Mouse (Mus musculus): ENCODE results near the gene Rrp7a. TPM values are rescaled to one million over a fixed set of nuclear protein-coding genes. Genes with fewer than 3 reads are reported as not detected.

Rrp7a gene
- polyA plus RNA-seq, 1 experiment from 2014 or later, result 72.7 TPM

DNA sequence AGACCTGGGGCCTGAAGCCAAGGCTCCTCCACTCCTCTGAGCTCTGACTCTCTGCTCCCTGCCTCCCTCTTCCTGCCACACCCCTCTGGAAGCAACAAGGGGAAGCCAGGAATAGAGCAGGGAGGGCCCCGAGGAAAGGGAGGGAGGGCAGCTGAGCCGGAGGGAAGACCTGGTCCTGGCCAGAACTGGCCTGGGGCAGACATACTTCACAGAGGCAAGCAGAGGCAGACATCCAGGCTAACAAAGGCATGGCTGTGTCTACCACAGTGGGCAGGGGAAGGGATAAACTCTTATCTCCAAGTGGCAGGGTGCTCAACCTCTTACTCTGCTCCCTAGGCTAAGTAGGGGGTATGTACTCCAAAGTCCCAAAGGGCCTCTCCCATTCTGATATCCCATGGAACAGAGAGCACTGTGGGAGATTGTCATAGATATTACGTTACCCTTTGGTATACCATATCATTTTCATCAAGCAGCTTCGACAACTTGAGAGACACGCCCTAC is 42.4 kb upstream of the Rrp7a start:
- Histone ChIP-seq H3K27ac (no peak overlapping the region), H3K9ac (no peak overlapping the region), H3K4me3 (no peak overlapping the region), H3K9me3 (no peaks in the 10 kb centered on the region), H3K4me2 (no peak overlapping the region), H3K27me3 (no peaks in the 10 kb centered on the region), H3K36me3 (peaks cover 44% of the 10 kb centered on the region), H3K4me1 (replicated peaks) (peaks cover 37% of the 10 kb centered on the region)
- no peak for ATAC-seq (ENCODE audit: low FRiP score)
- 71% methylated on average over 4 of the region's 5 CpGs for WGBS

DNA sequence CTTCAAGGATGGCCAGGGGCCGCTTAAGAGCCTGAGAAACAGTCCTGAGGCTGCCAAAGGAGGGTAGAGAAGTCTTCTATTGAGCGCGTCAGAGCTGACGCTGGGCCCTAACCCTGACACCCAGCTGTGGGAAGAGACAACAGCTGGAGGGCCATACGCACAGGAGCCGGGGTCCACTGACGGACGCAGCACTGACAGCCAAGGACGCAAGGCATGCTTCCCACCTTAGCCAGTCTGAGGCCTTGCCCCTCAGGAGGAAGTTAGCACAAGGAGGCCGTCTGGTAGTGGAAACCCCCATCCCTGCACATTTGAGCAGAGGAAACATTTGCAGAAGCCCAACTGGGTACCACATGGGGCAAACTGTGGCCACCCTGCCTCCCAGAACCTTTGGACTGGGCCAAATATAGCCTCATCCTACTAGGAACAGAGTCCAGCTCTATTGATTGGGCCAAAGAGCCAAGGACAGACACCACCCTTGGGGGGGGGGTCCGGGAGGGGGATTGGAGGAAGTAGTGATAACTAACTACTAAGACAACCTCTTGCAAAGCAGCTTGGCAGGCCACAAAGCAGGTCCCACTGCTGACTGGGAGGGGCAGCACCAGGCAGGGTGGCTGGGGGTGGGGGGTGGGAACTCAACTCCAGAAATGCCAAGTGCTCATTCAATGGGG is 40.4 kb upstream of the Rrp7a start:
- peaks cover 24% of the 10 kb centered on the region for H3K4me1 ChIP-seq (replicated peaks)
- H3K9ac ChIP-seq, result no peak overlapping the region
- no peaks in the 10 kb centered on the region for H3K9me3 ChIP-seq
- no peak overlapping the region for H3K4me3 ChIP-seq
- H3K36me3 ChIP-seq, result peaks cover 65% of the 10 kb centered on the region
- H3K27me3 ChIP-seq, result no peaks in the 10 kb centered on the region
- no peak overlapping the region for H3K4me2 ChIP-seq
- H3K27ac ChIP-seq, result no peak overlapping the region
- WGBS, result 87% methylated on average over 11 of the region's 11 CpGs
- no peak for ATAC-seq (ENCODE audit: low FRiP score)

DNA sequence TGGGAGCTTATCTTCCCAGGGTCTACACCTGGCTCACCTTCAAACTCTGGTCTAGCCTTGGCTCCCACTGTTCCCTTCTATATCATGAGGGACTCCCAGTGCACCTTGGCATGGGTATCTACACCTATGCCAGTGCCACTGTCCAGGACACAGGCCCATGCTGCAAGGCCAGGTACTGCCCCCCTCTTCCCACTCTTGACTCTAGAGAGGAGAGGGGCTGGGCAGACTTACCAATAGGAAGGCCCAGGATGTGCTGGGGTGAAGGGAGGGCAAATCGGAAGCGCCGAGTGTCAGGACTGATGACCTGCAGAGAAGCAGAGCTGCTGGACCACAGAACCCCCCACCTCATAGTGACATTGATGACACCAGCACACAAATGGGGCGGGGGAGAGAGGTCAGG is 39.4 kb upstream of the Rrp7a start:
- Histone ChIP-seq H3K4me2 (no peak overlapping the region), H3K27me3 (no peaks in the 10 kb centered on the region), H3K27ac (no peak overlapping the region), H3K9ac (0 out of 2 replicates have a peak overlapping the region, but pooled peaks have one; percentile 24), H3K9me3 (0 out of 2 replicates have a peak, but pooled peaks cover 3% of the 10 kb centered on the region), H3K36me3 (peaks cover 71% of the 10 kb centered on the region), H3K4me3 (no peak overlapping the region), H3K4me1 (replicated peaks) (peaks cover 17% of the 10 kb centered on the region)
- no peak for ATAC-seq (ENCODE audit: low FRiP score)
- WGBS, result 87% methylated on average over 4 of the region's 4 CpGs

DNA sequence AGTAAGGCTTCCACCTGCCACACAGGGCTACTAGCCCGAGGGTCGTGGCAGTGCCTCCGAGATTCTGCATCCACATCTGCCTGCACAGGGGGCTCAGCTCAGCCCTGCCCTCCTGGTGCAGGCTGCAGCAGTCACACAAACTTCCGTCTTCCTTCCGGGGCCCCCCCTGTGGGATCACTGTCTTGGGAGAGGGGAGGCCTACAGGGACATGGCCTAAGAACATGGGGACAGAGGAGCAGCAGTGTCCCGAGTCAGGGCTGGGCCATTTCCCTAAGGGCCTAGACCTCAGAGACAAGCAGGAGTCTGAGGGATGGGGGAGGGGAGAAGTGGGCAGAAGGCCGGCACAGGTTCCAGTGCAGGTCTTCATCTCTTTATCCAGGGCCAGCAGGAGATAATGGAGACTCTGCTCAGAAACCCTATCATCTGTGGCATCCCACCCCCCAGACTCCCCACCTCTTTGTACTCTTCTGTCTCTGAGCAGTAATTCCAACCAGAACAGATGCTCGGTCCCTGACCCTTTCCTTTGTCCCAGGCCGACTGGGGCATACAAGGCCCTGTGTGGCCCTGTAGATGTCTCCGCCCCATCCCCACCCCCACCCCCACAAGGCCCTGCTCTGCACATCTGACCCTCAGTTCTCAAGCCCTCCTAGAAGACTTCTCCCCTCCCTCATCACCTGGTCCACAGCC is 38.6 kb upstream of the Rrp7a start:
- Histone ChIP-seq H3K4me3 (no peak overlapping the region), H3K4me2 (no peak overlapping the region), H3K9ac (peak overlapping the region; percentile 29; the same call in 1 of the 2 replicates), H3K27me3 (no peaks in the 10 kb centered on the region), H3K36me3 (peaks cover 75% of the 10 kb centered on the region), H3K9me3 (0 out of 2 replicates have a peak, but pooled peaks cover 3% of the 10 kb centered on the region), H3K4me1 (replicated peaks) (0 out of 2 replicates have a peak, but pooled peaks cover 11% of the 10 kb centered on the region), H3K27ac (no peak overlapping the region)
- ATAC-seq (ENCODE audit: low FRiP score), result no peak
- WGBS, result 30% methylated on average over 10 of the region's 10 CpGs

DNA sequence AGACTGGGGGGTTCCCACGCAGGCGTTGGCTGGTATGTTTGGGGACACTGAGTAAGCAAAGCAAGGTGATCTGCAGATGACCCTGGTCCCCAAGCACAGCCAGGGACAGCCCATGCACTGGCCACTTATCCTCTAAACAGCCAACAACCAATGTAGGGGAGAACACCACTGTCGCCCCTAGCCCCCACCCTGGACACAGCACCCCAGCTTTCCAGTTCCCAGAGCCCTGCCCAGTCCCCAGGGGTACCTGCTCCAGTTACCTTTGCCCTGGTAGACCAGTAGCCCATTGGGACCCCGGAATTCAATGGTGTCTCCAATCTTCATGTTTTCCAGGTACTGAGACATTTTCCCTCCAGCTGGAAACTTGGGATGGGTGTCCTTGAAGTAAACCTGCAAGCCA is 38.0 kb upstream of the Rrp7a start:
- Histone ChIP-seq H3K27me3 (no peaks in the 10 kb centered on the region), H3K27ac (no peak overlapping the region), H3K9ac (no peak overlapping the region), H3K4me3 (no peak overlapping the region), H3K9me3 (0 out of 2 replicates have a peak, but pooled peaks cover 3% of the 10 kb centered on the region), H3K4me1 (replicated peaks) (0 out of 2 replicates have a peak, but pooled peaks cover 11% of the 10 kb centered on the region), H3K36me3 (peaks cover 74% of the 10 kb centered on the region), H3K4me2 (no peak overlapping the region)
- 93% methylated on average over 4 of the region's 4 CpGs for WGBS
- no peak for ATAC-seq (ENCODE audit: low FRiP score)

DNA sequence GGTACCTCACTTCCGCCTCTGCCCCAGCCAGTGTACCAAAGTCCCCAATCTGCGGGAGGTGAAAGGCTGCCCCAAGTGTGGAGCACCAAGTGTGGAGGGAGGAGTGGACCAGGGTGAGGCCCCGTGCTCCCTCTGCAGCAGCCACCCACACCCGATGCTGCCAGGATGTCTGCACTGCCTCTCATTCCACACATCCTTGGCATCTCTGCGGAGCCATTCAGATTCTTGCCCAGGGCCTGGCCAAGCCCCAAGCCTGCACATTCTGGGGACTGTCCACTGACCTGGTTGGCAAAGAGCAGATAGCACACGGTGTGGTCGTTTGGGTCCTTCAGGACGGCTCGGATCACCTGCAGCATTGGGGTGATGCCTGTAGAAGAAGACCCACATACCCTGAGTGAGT is 37.2 kb upstream of the Rrp7a start:
- Histone ChIP-seq H3K9ac (no peak overlapping the region), H3K4me1 (replicated peaks) (0 out of 2 replicates have a peak, but pooled peaks cover 11% of the 10 kb centered on the region), H3K9me3 (0 out of 2 replicates have a peak, but pooled peaks cover 3% of the 10 kb centered on the region), H3K27me3 (no peaks in the 10 kb centered on the region), H3K4me2 (no peak overlapping the region), H3K36me3 (peaks cover 73% of the 10 kb centered on the region), H3K27ac (no peak overlapping the region), H3K4me3 (no peak overlapping the region)
- 94% methylated on average over 9 of the region's 9 CpGs for WGBS
- ATAC-seq (ENCODE audit: low FRiP score), result no peak

DNA sequence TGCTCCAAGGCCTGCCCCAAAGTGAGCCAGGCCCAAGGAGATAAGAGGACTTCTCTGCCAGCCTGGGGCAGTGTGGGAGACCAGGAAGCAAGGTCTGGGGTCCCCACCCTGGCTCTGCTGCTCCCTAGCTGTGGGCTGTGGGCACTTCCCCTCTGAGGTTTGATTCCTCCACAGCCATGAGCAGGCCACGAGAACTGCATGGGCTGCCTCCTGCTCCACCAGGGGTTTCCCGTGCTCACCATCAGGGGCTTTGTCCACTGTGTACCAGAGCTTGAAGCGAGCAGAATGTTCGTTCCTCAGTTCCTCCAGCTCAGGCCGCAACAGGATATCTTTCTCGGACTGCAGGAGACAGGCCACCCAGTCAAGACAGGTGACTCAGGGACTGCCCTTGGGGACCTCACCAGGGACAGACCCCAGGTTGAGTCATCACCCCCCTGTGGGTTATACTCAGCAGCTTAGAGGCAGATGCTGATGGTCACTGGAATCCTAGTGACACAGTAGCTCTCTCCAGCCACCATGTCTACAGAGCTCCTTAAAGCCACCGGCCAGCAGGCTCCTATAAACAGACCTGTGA is 36.1 kb upstream of the Rrp7a start:
- no peak for ATAC-seq (ENCODE audit: low FRiP score)
- H3K9me3 ChIP-seq, result 0 out of 2 replicates have a peak, but pooled peaks cover 3% of the 10 kb centered on the region
- WGBS, result 90% methylated on average over 7 of the region's 7 CpGs
- H3K4me2 ChIP-seq, result no peak overlapping the region
- H3K27me3 ChIP-seq, result no peaks in the 10 kb centered on the region
- H3K27ac ChIP-seq, result no peak overlapping the region
- H3K9ac ChIP-seq, result no peak overlapping the region
- H3K4me1 ChIP-seq (replicated peaks), result 0 out of 2 replicates have a peak, but pooled peaks cover 11% of the 10 kb centered on the region
- H3K4me3 ChIP-seq, result no peak overlapping the region
- H3K36me3 ChIP-seq, result peaks cover 78% of the 10 kb centered on the region

DNA sequence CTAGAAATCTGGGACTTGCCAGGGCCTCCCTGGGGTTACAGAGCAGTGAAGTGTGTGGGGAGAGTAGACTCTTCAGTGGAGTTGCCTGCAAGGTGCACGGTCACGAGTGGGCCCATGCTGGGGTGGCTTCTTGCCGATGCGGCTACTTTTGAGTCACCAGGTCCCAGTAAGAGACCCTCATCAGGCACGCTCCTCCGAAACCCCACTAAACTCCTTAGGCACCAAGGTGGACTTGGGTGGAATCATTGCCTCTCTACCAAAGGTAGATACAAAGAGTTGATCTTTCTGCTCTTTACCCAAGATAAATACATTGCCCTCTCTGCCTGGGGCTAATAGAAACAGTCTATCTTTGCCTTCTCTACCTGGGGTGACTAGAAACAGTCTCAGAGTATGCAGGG is 35.1 kb upstream of the Rrp7a start:
- 99% methylated on average over 6 of the region's 6 CpGs for WGBS
- no peak overlapping the region for H3K27ac ChIP-seq
- H3K27me3 ChIP-seq, result no peaks in the 10 kb centered on the region
- no peak for ATAC-seq (ENCODE audit: low FRiP score)
- H3K9ac ChIP-seq, result no peak overlapping the region
- peaks cover 79% of the 10 kb centered on the region for H3K36me3 ChIP-seq
- 0 out of 2 replicates have a peak, but pooled peaks cover 11% of the 10 kb centered on the region for H3K4me1 ChIP-seq (replicated peaks)
- 0 out of 2 replicates have a peak, but pooled peaks cover 3% of the 10 kb centered on the region for H3K9me3 ChIP-seq
- H3K4me2 ChIP-seq, result no peak overlapping the region
- H3K4me3 ChIP-seq, result no peak overlapping the region

DNA sequence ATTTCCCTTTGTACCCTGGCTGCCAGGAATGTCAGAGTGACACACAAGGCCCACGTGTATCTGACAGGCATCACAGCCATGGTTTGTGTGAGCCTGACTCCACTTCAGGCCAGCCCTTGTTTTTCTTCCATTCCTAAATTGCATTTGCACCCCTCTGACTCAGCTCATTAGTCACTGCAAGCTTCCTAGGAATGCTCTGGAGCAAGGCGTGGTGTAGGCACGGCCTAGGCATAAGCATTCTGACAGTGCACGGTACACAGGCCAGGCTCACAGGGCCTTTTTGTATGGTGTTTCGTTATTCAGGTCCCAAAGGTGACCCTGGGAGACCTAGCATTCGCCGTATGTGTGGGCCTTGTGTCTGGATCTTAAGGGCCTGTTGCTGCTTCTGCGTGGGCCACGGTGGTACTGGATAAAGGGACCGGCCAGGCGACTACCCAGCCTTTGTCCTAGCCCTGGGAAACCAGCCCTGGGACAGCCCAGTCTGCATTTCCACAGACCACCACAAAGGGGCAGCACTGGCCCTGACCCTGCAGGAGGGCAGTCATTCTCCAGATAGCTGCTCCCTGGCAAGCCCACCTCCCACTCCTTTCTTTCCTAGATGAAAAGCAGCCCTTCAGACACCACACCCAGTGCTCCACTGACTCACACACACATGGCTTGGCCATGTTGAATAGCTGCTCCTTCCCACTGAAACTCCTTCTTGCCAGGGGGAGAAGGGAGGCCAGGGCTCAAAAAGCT is 34.5 kb upstream of the Rrp7a start:
- Histone ChIP-seq H3K36me3 (peaks cover 75% of the 10 kb centered on the region), H3K27ac (no peak overlapping the region), H3K9ac (no peak overlapping the region), H3K4me3 (no peak overlapping the region), H3K9me3 (0 out of 2 replicates have a peak, but pooled peaks cover 3% of the 10 kb centered on the region), H3K4me2 (no peak overlapping the region), H3K4me1 (replicated peaks) (0 out of 2 replicates have a peak, but pooled peaks cover 11% of the 10 kb centered on the region), H3K27me3 (no peaks in the 10 kb centered on the region)
- ATAC-seq (ENCODE audit: low FRiP score), result no peak
- 73% methylated on average over 11 of the region's 11 CpGs for WGBS

DNA sequence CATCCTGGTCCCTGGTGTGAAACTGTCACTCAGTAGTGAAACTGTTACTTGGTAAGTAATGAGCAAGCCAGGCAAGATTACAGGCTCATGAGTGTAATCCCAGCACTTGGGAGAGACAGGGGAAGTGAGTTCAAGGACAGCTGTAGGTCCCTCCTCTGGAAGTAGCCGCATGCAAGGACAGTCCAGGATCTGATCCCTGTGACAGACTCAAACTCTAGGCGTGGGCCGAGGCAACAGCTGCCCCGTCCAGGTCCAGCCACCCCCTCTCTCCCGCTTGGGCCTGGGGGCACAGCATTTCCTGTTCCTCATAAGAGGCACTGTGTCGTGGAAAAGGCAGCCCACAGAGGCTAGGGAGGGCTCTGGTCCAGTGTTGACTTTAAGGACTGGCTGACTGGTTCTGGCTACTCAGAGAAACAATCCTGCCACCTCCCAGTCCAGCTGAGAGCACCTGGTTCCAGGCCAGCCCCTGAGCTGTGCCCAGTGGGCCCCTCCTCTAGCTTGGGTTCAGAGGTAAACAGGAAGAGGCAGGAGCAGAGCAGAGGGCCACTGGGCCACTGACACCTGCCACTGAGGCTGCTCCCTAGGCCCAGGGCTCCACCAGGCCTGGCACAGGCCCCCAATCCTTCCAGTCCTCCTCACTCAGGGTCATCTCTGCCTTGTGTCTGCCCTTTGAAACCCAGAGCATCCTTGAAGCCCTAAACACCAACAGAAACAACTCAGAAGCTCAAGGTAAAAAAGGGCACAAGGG is 33.2 kb upstream of the Rrp7a start:
- ATAC-seq (ENCODE audit: low FRiP score), result no peak
- H3K4me3 ChIP-seq, result no peak overlapping the region
- 0 out of 2 replicates have a peak overlapping the region, but pooled peaks have one; percentile 24 for H3K9ac ChIP-seq
- no peaks in the 10 kb centered on the region for H3K27me3 ChIP-seq
- 0 out of 2 replicates have a peak, but pooled peaks cover 3% of the 10 kb centered on the region for H3K9me3 ChIP-seq
- H3K4me1 ChIP-seq (replicated peaks), result 0 out of 2 replicates have a peak, but pooled peaks cover under 1% of the 10 kb centered on the region
- WGBS, result 81% methylated on average over 6 of the region's 6 CpGs
- H3K36me3 ChIP-seq, result peaks cover 64% of the 10 kb centered on the region
- no peak overlapping the region for H3K27ac ChIP-seq
- H3K4me2 ChIP-seq, result no peak overlapping the region

DNA sequence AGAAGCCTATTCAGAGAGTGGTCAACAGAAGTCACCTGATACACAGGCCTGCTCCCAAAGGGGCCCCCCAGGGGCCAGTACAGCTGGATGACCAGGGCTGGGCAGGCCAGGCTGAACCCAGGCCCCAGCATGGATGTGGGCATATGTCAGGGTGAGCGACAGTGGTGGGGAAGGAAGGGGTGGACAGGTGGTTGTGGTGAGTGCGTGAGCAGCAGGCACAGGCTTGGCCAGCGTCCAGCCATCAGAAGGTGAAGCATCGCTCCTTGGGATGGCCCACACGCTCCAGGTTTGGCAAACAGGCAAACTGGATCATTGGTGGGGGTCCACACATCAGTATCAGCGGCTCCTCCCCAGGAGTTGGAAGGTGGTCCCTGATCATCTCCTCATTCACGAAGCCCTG is 31.7 kb upstream of the Rrp7a start:
- H3K9me3 ChIP-seq, result 0 out of 2 replicates have a peak, but pooled peaks cover 3% of the 10 kb centered on the region
- H3K27me3 ChIP-seq, result no peaks in the 10 kb centered on the region
- no peak for ATAC-seq (ENCODE audit: low FRiP score)
- no peak overlapping the region for H3K4me2 ChIP-seq
- H3K4me3 ChIP-seq, result no peak overlapping the region
- peaks cover 4% of the 10 kb centered on the region for H3K4me1 ChIP-seq (replicated peaks)
- H3K36me3 ChIP-seq, result peaks cover 48% of the 10 kb centered on the region
- H3K27ac ChIP-seq, result no peak overlapping the region
- WGBS, result 95% methylated on average over 7 of the region's 7 CpGs
- H3K9ac ChIP-seq, result no peak overlapping the region

Measured in hindbrain, embryonic 13.5 days (tissue).